Mouse (Mus musculus): ENCODE data around the gene Slc6a1. TPM values are rescaled to one million over a fixed set of nuclear protein-coding genes. Genes with fewer than 3 reads are reported as not detected.

The Slc6a1 gene
- polyA plus RNA-seq, 1 experiment from 2014 or later: 0.05 TPM

DNA sequence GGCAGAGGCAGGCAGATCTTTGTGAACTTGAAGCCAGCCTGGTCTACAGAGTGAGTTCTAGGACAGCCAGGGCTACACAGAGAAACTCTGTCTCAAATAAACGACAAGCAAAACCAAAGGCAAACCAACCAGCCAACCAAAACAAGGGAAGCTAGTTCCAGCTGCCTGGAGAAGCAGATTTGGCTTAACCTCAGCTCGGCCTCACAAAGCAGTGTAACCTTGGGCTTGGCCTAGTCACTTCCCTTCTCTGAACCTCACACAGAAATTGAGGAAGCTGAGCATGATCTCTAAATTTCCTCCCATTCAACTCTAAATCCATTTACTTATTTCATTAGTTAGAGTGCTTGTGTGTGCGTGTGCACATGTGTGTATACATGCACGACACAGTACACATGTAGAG lies 79.9 kb downstream of the Slc6a1 start:
- peaks cover 4% of the 10 kb centered on the region; the same call in 1 of the 2 replicates for H3K4me1 ChIP-seq (replicated peaks)
- no peaks in the 10 kb centered on the region for H3K27me3 ChIP-seq (replicated peaks)
- H3K9me3 ChIP-seq (replicated peaks): no peaks in the 10 kb centered on the region
- no peak overlapping the region for H3K4me2 ChIP-seq
- no peaks in the 10 kb centered on the region for H3K36me3 ChIP-seq
- no peak overlapping the region for H3K4me3 ChIP-seq
- H3K9ac ChIP-seq: no peak overlapping the region
- WGBS: 67% methylated on average over 4 of the region's 4 CpGs
- no peak for ATAC-seq (ENCODE audit: insufficient number of reproducible peaks, low FRiP score)
- H3K27ac ChIP-seq (ENCODE audit: poor library complexity, severe bottlenecking): no peak overlapping the region

DNA sequence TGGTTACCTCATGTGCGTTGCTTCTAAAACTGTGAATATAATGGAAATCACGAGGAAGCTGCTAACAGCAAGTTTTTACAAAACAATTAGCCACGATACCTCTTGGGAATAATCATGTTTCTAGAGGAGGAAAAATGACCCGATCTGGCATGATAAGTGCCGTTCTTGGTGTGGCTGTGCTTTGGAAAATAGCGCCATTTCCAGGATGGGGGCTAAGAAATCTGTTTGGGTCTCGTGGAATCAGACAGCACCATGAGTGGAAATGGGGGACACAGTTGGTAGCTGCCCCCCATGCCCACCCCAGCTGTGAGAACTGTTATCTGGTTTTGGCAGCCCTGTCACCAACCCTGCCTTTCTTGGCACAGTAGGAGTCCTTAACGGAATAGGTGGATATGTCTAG lies 81.3 kb downstream of the Slc6a1 start:
- 75% methylated on average over 8 of the region's 8 CpGs for WGBS
- Histone ChIP-seq H3K4me3 (no peak overlapping the region), H3K27ac (ENCODE audit: poor library complexity, severe bottlenecking) (no peak overlapping the region), H3K9me3 (replicated peaks) (no peaks in the 10 kb centered on the region), H3K4me1 (replicated peaks) (no peaks in the 10 kb centered on the region), H3K4me2 (no peak overlapping the region), H3K9ac (no peak overlapping the region), H3K36me3 (no peaks in the 10 kb centered on the region), H3K27me3 (replicated peaks) (0 out of 2 replicates have a peak, but pooled peaks cover 1% of the 10 kb centered on the region)
- ATAC-seq (ENCODE audit: insufficient number of reproducible peaks, low FRiP score): no peak

DNA sequence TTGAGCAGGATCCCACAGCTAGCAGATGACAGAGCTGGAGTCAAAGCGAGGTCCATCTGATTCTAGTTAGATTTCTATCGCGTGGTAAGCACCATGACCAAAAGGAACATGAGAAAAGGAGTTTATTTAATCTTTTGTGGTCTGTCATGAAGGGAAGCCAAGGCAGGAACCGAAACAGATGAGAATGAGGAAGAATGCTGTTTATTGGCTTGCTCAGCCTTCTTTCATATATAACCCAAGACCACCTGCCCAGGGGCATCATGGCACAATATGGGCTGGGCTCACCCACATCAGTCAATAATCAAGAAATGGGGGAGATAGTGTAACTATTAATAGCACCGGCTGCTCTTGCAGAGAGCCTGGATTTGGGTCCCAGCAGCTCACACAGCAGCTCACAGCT lies 82.3 kb downstream of the Slc6a1 start:
- H3K4me1 ChIP-seq (replicated peaks): no peaks in the 10 kb centered on the region
- 72% methylated on average over 5 of the region's 5 CpGs for WGBS
- no peaks in the 10 kb centered on the region for H3K9me3 ChIP-seq (replicated peaks)
- no peak overlapping the region for H3K9ac ChIP-seq
- no peak for ATAC-seq (ENCODE audit: insufficient number of reproducible peaks, low FRiP score)
- no peak overlapping the region for H3K4me3 ChIP-seq
- no peak overlapping the region for H3K27ac ChIP-seq (ENCODE audit: poor library complexity, severe bottlenecking)
- H3K36me3 ChIP-seq: no peaks in the 10 kb centered on the region
- H3K4me2 ChIP-seq: no peak overlapping the region
- H3K27me3 ChIP-seq (replicated peaks): 0 out of 2 replicates have a peak, but pooled peaks cover 5% of the 10 kb centered on the region

DNA sequence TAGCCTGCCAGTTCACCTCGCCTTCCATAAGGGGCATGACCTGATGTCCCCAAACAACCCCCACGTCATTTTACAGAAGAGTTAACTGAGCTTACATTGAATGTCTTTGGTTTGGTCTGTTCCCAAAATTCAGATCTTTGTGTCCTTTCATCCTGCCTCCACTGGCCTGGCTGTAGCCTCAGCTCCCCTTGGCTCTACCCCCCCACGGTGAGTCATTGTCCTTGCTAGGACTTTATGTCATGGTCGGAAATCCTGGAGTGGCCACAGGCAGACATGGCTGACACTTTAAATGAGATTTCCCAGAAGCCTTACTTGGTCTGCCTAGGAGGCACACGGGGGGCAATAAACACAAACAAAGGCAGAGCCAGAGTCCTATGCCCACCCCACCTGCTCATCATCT lies 83.8 kb downstream of the Slc6a1 start:
- H3K27ac ChIP-seq (ENCODE audit: poor library complexity, severe bottlenecking): no peak overlapping the region
- no peak overlapping the region for H3K4me3 ChIP-seq
- no peaks in the 10 kb centered on the region for H3K36me3 ChIP-seq
- no peaks in the 10 kb centered on the region for H3K4me1 ChIP-seq (replicated peaks)
- 59% methylated on average over 5 of the region's 5 CpGs for WGBS
- 0 out of 2 replicates have a peak, but pooled peaks cover 5% of the 10 kb centered on the region for H3K27me3 ChIP-seq (replicated peaks)
- no peaks in the 10 kb centered on the region for H3K9me3 ChIP-seq (replicated peaks)
- no peak for ATAC-seq (ENCODE audit: insufficient number of reproducible peaks, low FRiP score)
- no peak overlapping the region for H3K4me2 ChIP-seq
- no peak overlapping the region for H3K9ac ChIP-seq

Other genes starting within 250 kb of the Slc6a1 start
- 0.03 and 0.10 TPM in 2 replicates for gene Atp2b2, start 240.0 kb upstream of the Slc6a1 start, polyA plus RNA-seq (2016; fragmentation: Nextera tagmentation; extraction: Ambion mirVana)
- not detected in 2 replicates for gene Slc6a11, start 151.4 kb upstream of the Slc6a1 start, polyA plus RNA-seq (2016; fragmentation: Nextera tagmentation; extraction: Ambion mirVana)
- gene Hrh1, start 115.3 kb downstream of the Slc6a1 start, polyA plus RNA-seq (2016; fragmentation: Nextera tagmentation; extraction: Ambion mirVana): not detected in 2 replicates

Measured in heart, embryonic 12.5 days (tissue).